Mouse (Mus musculus) forebrain, embryonic 14.5 days (tissue): ENCODE data around the gene Cntd1. TPM values are rescaled to one million over a fixed set of nuclear protein-coding genes. Genes with fewer than 3 reads are reported as not detected.

Experiments used
- ATAC-seq: fragments of 200-750 bp; cut with Nextera tagmentation; 2 replicates; pipeline ENCODE4 v1.8.0; 2017; ENCODE audit warnings: mild to moderate bottlenecking, moderate library complexity
- DNase-seq: peaks from one replicate; pipeline ENCODE4 v3.0.0-alpha.2; 2015; ENCODE audit warnings: low spot score
- H3K27ac ChIP-seq: fragments of 300-500 bp; sonication (generic); 2 replicates; pipeline ENCODE4 v1.5.1; 2014; ENCODE audit warnings: low read depth, mild to moderate bottlenecking, control low read depth, low read length, moderate library complexity
- H3K27me3 ChIP-seq: fragments of 300-500 bp; sonication (generic); replicated peaks from 2 replicates; pipeline ENCODE4 v1.6.1; 2014; ENCODE audit warnings: low read length, control low read depth, mixed read lengths; ENCODE audit not compliant: control insufficient read depth, insufficient read depth
- H3K36me3 ChIP-seq: fragments of 300-500 bp; sonication (generic); 2 replicates; pipeline ENCODE4 v1.6.1; 2014; ENCODE audit warnings: low read length, control low read depth; ENCODE audit not compliant: control insufficient read depth, insufficient read depth
- H3K4me1 ChIP-seq: fragments of 300-500 bp; sonication (generic); 2 replicates; pipeline ENCODE4 v1.6.1; 2014; ENCODE audit warnings: antibody characterized with exemption, low read length, control low read depth; ENCODE audit not compliant: control insufficient read depth, insufficient read depth
- H3K4me2 ChIP-seq: fragments of 300-500 bp; sonication (generic); 2 replicates; pipeline ENCODE4 v1.6.1; 2014; ENCODE audit warnings: mild to moderate bottlenecking, control low read depth, low read length
- H3K4me3 ChIP-seq: fragments of 300-500 bp; sonication (generic); 2 replicates; pipeline ENCODE4 v1.5.1; 2014; ENCODE audit warnings: low read depth, low read length, control low read depth
- H3K9ac ChIP-seq: fragments of 300-500 bp; sonication (generic); 2 replicates; pipeline ENCODE4 v1.6.1; 2014; ENCODE audit warnings: mild to moderate bottlenecking, low read length, control low read depth, moderate library complexity
- H3K9me3 ChIP-seq: fragments of 300-500 bp; sonication (generic); replicated peaks from 2 replicates; pipeline ENCODE4 v1.6.1; 2016; ENCODE audit warnings: low read length, control low read depth, mixed read lengths; ENCODE audit not compliant: control insufficient read depth
- WGBS: fragments of 180-500 bp; shearing (Covaris S2); extraction: QIAGEN DNeasy Blood & Tissue Kit; methylation state at CpG from one replicate; pipeline ENCODE4 v1.1.7; 2014; 5-methylcytosine and 5-hydroxymethylcytosine counted together
- polyA plus RNA-seq: library from polyadenylated mRNA; unstranded; fragments of >200 nt; fragmentation: Nextera tagmentation; extraction: Ambion mirVana; gene quantifications from 2 replicates; pipeline ENCODE4 v1.2.1, GENCODE M21; 2014

The Cntd1 gene
- polyA plus RNA-seq = 0.76 and 1.3 TPM in 2 replicates

DNA sequence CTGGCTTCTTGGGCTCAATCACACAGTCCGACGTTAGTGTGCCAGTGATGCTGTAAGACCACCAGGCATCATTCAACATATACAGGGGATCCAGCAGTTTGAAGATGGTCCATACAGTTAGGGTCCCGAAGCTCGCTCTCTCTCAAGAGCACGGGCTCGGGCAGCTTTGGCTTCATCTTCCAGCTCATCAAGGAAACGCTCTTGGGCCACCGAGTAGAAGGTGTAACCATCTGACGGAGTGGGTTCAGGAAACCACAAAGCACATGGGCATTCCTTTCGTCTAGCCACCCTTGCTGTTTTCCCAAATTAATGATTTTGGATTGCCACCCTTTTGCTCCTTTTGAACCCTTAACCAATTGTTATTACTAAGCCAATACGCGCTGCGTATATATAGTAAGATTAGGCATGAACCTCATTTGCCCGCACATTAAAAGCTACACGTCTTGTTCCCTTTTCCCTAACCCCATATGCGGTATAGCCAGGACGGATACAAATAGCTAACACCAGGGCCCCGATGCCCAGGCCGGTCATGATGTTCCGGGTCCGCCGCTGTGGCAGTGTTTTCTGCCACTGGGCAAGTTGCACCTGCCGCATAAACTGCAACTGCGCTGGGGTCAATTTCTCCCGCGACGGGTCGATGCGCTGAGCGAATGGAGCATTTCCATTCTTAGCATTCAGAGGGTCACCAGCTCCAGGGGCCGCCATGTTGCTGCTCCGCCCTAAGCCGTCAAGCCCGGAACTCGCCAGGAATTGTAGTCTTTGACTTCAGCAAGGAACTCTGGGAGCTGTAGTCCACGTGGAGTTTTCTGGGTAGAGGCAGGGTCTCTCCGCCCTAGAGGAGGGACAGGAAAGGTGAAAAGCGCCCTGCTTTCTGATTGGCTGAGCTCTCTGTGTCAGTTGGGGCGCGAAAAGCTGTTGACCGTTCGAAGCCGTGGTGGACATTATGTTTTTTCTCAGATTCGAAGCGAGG, at the start of gene Cntd1, which contains the start of gene Coa3:
Gene Cntd1, plus strand, starts transcription at position 790 of the 970 bp plus-strand sequence.
Gene Coa3, minus strand, starts transcription at position 892 of the 970 bp plus-strand sequence.
- Histone ChIP-seq H3K27ac (no peak within 1 kb of the TSS), H3K4me2 (peak within 1 kb of the TSS; percentile 69), H3K9ac (peak within 1 kb of the TSS; percentile 64), H3K4me3 (peak within 1 kb of the TSS; percentile 55), H3K9me3 (no peaks in the 10 kb centered on the region), H3K27me3 (no peaks in the 10 kb centered on the region), H3K4me1 (peaks cover 23% of the 10 kb centered on the region), H3K36me3 (0 out of 2 replicates have a peak, but pooled peaks cover 2% of the 10 kb centered on the region)
- 10% methylated on average over 45 of the region's 45 CpGs for WGBS
- ATAC-seq = peak; percentile 98
- DNase-seq = peak; percentile 98

DNA sequence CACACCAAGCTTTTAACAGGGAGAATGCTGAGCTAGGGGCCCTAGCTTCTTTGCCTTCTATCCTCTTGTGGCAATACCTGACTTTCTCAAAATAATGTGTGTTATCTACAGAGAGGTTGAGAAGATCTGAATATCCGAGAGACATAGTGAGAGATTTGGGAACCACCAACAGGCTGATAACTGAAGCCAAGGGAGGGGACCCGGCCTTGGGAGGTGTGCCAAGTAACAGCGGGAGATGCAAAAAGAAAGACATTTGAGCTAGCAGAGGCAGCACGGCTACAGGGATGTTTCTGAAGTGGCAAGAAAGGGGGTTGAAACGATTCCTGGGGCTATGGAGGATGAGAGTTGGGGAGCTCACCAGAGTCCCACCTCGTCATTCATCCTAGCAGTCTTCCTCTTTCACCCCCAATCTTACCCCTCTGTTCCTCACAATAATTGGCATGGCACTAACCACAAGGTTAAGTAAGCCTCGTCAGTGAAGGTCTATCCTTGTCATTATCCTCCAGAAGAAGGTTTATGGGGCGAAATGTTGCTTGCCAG, 49.4 kb upstream of the Cntd1 start:
- Histone ChIP-seq H3K4me2 (no peak overlapping the region), H3K27ac (peak overlapping the region; percentile 53; the same call in 1 of the 2 replicates), H3K4me3 (no peak overlapping the region), H3K27me3 (no peaks in the 10 kb centered on the region; the same call in 1 of the 2 replicates), H3K36me3 (no peaks in the 10 kb centered on the region), H3K4me1 (peaks cover 7% of the 10 kb centered on the region), H3K9ac (no peak overlapping the region), H3K9me3 (no peaks in the 10 kb centered on the region)
- ATAC-seq (no peak), DNase-seq (no peak)
- 22% methylated on average over 8 of the region's 8 CpGs for WGBS

DNA sequence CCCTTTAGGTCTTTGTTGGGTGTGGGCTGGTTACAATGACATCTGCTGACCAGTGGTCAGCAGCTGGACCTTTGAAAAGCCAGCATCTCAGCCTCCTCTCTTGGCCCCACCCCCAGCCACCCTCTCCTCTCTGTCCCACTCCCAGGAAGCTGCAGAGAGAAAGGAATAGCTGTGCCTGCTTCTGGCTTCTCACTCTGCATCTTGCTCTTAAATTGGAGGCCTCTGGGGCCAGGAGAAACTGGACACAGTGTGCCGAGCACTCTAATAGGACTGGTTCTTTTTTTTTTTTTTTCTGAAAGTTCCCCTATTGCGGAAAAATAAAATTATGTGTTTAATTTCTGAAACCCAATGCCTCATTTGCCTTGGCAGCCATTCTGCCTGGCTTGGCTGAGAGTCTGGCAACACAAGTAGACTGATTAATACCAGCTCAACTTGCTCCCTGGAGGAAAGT, 48.7 kb upstream of the Cntd1 start:
- Histone ChIP-seq H3K4me3 (no peak overlapping the region), H3K27ac (peak overlapping the region; percentile 53; the same call in 1 of the 2 replicates), H3K36me3 (no peaks in the 10 kb centered on the region), H3K9me3 (no peaks in the 10 kb centered on the region), H3K4me1 (peaks cover 7% of the 10 kb centered on the region), H3K27me3 (no peaks in the 10 kb centered on the region; the same call in 1 of the 2 replicates), H3K4me2 (no peak overlapping the region), H3K9ac (no peak overlapping the region)
- 33% methylated on average over 2 of the region's 2 CpGs for WGBS
- DNase-seq = no peak
- no peak for ATAC-seq

DNA sequence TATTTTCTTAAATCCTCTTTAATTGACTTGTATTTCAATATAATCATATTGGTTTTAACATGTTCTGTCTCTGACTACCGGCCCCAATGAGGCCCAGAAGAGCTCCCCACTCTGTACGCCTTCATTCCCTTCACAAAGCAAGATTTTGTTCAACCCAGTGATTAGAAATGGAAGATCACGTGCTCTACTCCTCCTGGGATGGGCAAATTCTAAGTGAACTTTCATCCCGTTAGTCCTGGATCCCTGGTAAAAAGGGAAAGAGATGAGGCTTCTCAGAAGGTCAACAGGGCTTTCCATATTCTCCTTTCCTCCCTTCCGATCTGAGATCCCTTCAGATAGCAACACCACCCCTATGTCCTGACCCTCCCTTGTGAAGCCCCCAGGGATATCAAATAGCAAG, 48.3 kb upstream of the Cntd1 start:
- peak overlapping the region; percentile 44; the same call in 1 of the 2 replicates for H3K27ac ChIP-seq
- 13% methylated on average over 5 of the region's 5 CpGs for WGBS
- ATAC-seq (no peak), DNase-seq (no peak)
- H3K9ac ChIP-seq = no peak overlapping the region
- H3K4me3 ChIP-seq = no peak overlapping the region
- no peaks in the 10 kb centered on the region for H3K9me3 ChIP-seq
- H3K27me3 ChIP-seq = no peaks in the 10 kb centered on the region; the same call in 1 of the 2 replicates
- peaks cover 7% of the 10 kb centered on the region for H3K4me1 ChIP-seq
- no peaks in the 10 kb centered on the region for H3K36me3 ChIP-seq
- no peak overlapping the region for H3K4me2 ChIP-seq

DNA sequence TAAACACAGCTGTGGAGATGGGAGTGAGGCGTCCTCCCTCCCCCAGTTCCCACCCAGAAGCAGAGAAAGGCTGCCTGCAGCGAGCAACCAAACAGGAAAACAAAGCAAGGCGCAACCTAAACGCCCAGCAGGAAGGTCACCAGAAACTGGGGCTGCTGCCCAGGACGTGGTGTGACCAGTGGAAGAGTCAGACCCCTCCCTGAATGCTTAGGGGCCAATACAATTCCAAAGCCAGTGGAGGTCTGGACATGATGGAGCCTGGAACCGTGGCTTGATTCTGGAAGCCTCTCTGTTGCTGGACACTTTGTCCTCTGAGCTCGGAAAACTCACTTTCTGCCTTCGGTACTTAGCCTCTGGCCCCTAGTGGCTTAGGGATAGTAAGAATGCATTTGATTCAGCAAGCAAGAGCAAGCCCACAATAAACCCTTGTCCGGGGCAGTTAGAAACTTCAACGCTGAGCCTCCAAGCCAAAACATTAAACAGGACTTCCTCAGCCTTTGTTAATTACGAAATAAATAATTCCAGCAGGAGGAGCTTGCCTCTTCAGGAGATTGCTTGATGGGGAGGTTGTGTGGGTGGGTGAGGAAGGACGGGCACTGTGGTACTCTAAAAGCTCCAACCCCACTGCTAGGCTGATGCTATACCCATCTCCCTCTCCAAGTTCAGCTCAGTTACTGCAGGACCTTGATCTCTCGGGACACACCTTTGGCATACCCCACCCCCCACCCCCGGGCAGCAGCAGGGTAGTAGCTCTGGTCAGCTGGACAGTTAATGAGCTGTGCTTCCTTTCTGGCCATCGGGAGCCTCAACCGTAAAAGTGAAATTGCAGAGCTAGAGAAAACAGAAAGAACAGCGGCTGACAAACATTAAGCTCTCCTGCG, 47.6 kb upstream of the Cntd1 start:
- ATAC-seq = no peak
- WGBS = 16% methylated on average over 18 of the region's 18 CpGs
- Histone ChIP-seq H3K4me2 (no peak overlapping the region), H3K27ac (peak overlapping the region; percentile 44), H3K9ac (no peak overlapping the region), H3K4me3 (no peak overlapping the region), H3K4me1 (peaks cover 7% of the 10 kb centered on the region), H3K9me3 (no peaks in the 10 kb centered on the region), H3K27me3 (no peaks in the 10 kb centered on the region; the same call in 1 of the 2 replicates), H3K36me3 (no peaks in the 10 kb centered on the region)
- DNase-seq = no peak

DNA sequence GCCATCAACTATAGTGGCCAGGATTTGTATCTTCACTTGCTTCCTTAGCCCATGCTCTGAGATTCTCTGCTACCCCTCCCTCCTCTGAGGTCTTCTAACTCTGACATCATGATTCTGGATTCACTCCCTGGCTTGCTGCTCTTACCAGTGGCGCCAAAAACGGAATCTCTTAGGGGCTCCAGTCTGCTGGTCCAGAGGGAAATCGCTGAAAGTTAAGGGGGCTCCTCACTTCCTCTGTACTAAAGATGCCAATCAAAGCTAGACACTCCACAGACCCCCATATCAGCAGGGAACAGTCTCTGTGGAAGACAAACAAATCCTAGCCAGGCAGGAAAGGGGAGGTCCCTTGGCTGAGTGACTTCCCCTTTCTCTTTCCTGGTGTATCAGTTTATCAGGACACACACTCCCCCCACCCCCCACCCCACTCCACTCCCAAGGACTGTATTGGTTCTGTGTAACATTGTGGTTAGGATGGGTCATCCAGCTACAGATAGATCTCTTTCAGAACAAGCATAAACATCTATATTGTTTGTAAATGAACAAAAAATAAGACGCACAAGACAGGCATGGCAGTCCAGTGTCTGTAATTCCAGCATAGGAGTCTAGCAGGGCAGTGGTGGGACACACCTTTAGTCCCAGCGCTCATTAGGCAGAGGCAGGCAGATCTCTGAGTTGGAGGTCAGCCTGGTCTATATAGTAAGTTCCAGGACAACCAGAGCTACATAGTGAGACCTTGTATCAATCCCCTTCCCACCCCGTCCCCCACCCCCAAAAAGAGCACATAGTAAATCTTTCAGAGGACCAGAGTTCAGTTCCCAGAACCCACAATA, 46.6 kb upstream of the Cntd1 start:
- DNase-seq (no peak), ATAC-seq (no peak)
- Histone ChIP-seq H3K27me3 (no peaks in the 10 kb centered on the region; the same call in 1 of the 2 replicates), H3K36me3 (no peaks in the 10 kb centered on the region), H3K9ac (no peak overlapping the region), H3K4me1 (peaks cover 5% of the 10 kb centered on the region), H3K4me2 (no peak overlapping the region), H3K9me3 (no peaks in the 10 kb centered on the region), H3K27ac (no peak overlapping the region), H3K4me3 (no peak overlapping the region)
- WGBS = 60% methylated on average over 6 of the region's 6 CpGs

DNA sequence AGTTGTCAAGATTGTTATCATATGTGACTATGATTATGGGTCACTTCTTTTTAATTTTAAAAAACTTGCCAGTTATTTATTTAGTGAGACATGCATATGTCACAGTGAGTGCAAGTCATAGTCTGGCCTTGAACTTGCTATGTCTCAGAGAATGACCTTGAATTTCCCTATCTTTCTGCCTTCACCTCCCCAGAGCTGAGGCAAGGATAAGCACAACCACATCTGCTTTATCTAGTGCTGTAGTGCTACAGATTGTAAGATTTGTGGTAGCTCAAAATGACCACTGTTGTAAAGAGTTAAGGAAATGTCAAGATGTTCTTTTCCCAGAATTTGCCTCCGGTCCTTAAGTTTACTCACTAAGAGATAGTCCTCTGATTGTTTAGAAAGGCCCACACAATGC, 45.6 kb upstream of the Cntd1 start:
- Histone ChIP-seq H3K4me3 (no peak overlapping the region), H3K27ac (no peak overlapping the region), H3K36me3 (no peaks in the 10 kb centered on the region), H3K9ac (no peak overlapping the region), H3K9me3 (no peaks in the 10 kb centered on the region), H3K4me1 (peaks cover 5% of the 10 kb centered on the region), H3K27me3 (no peaks in the 10 kb centered on the region; the same call in 1 of the 2 replicates), H3K4me2 (no peak overlapping the region)
- DNase-seq (no peak), ATAC-seq (no peak)
- 84% methylated on average over 1 of the region's 1 CpGs for WGBS

DNA sequence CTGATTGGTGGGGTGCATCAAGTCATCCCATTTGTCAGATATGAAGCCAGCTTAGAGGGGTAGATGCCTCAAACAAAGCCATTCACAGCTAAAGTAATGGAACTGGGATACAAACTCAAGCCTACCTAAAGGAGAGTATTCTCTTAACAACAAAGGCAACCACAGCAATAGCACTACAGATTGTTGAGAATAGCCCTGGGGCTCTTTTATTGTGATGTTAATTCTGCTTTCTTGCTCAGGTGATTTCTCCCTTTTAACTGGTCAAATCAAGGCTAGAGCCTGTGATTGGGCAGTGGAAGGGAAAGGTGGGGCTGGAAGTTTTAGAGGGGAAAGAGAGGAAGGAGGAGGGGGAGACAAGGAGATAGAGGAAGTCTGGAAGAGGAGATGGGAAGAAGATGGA, 44.7 kb upstream of the Cntd1 start:
- no peak for DNase-seq

More for the DNA sequence above, 44.7 kb upstream of the Cntd1 start:
- Histone ChIP-seq H3K4me1 (peaks cover 5% of the 10 kb centered on the region), H3K9ac (no peak overlapping the region), H3K27me3 (no peaks in the 10 kb centered on the region; the same call in 1 of the 2 replicates), H3K27ac (no peak overlapping the region), H3K9me3 (no peaks in the 10 kb centered on the region), H3K36me3 (no peaks in the 10 kb centered on the region), H3K4me2 (no peak overlapping the region), H3K4me3 (no peak overlapping the region)
- ATAC-seq = no peak
